Mouse (Mus musculus): ENCODE measurements at regions not wholly inside any gene's neighbourhood (a gene's known extent, or its start where the extent isn't known, plus 50 kb on each side); places are given as distances from the start of the nearest gene placed in this dataset.

DNA sequence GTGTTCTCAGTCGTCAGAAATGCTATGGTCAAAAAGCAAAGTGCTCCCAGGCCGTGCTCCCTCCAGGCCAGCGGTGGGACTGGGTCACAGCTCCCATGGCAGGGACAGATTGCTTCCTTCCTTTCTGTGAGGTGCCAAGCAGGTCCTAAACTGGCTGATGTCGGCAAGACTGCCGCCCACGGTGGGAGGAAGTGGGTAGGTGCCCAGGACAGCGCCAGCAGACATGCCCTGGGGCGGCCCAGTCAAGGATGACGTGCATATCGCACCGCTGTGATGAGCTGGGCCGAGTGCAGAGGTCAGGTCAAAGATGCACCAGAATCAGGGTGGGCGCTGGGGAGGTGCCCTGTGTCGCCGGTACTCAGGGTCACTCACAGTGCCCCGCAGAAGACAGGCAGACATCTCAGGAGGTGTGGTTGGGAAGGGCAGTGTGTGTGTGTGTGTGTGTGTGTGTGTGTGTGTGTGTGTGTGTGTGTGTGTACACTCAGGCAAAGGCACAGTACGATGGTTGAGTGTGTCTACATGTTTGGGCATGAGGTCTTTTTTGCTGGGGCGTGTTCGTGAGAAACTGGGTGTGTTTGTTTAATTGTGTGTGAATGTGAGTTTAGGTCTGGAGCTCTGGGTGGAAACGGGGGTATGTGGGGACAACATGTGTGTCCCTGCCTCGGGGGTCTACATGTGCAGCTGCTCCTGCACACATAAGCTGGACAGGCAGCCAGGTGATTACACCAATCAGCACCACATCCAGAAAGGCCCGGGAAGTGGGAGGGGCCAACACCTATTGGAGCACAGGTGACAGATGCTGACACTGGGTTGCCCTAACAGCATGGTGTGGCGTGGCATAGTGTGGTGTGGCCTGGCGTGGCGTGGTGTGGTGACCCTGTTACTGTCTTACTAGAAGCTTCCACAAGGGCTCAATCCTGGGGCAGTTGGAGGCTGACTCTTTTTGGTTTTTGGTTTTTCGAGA lies 100.5 kb upstream of the Ptpn1 start:
- TF ChIP-seq POLR2A (IDR thresholded peaks at IDR 0.05; ENCODE audit: borderline replicate concordance, extremely low read depth, insufficient read depth, insufficient read length, poor library complexity, severe bottlenecking) (no peak), CTCF (IDR thresholded peaks at IDR 0.05; ENCODE audit: borderline replicate concordance, extremely low read depth, insufficient read depth, insufficient read length) (no peak)
